Mouse (Mus musculus): Measurements from ENCODE around the gene Cse1l. TPM values are rescaled to one million over a fixed set of nuclear protein-coding genes. Genes with fewer than 3 reads are reported as not detected.

The Cse1l gene
- total RNA-seq (2021): 10 to 100 TPM; 51.0 to 56.1 TPM
- long read RNA-seq, experiment 1, transcript Cse1l-201 (25 exons, 3,641 nt): major isoform, 20 of 25 reads
- long read RNA-seq, experiment 1, partial matches to known transcripts: 3 of 25 reads
- long read RNA-seq, experiment 1, other reads (novel, unspliced or antisense): 2 of 25 reads
- long read RNA-seq, experiment 2, transcript Cse1l-201 (25 exons, 3,641 nt): major isoform, 27 of 36 reads
- long read RNA-seq, experiment 2, partial matches to known transcripts: 5 of 36 reads
- long read RNA-seq, experiment 2, other reads (novel, unspliced or antisense): 4 of 36 reads

DNA sequence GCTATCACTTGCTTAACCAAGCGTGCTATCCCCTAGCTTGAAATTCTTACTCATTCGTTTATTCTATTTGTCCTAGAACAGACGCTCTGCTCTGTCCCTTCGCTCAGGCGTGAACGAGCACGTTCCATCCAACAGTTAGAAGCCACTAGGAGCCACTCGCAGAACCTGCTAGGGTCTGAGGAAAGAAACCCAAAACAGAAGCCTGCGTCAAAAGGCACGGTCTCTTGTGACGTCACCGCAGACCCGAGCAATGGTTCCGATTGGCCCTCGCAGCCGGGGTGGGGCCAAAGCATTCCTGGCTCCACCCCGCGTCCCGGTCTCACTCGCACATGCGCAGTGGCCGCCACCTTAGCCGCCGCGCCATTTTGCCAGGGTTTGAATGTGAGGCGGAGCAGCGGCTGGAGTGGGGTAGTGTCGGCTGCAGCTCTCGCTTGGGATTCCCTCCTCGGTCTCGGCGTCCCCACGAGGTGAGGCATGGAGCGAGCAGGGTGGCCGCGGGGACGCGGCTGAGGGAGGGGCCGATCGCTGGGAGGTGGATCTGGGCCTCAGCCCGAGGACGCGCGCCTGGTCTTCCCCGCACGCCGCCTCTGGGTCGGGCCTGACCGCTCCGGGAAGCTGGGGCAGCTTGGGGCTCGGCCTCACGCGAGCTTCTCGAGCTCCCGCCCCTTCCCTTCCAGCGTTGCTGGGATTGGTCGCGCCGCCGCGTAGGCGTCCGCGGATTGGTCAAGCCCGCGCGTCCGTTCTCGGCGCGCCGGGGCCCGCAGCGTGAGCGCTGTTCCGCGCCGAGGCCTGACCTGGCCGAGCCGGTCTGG, at the start of gene Cse1l:
Gene Cse1l, plus strand, starts transcription at position 330 of the 812 bp plus-strand sequence.
- DNase-seq (ENCODE audit: low spot score in 2 of 2): peak; percentile 99

GRCm38 (mm10) chr2:166856366-166856765, 49.5 kb upstream of the Cse1l start:
- no peak for DNase-seq (ENCODE audit: low spot score in 2 of 2)

DNA sequence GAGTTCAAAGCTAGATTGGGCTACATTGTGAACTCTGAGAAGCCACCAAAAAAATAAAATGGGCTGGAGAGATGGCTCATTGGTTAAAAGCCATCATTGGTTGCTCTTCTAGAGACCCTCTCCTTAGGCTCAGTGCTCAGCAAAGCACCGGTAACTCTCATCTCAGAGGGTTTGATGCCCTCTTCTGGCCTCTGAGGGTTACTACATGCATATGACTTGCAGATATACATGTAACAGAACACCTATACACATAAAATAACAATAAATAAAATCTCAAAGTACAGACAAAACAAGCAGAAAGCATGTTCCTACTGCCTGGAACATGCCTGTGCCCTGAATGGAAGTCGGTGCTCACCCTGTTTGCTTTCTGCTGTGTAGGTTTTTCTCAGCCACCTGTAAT, 48.7 kb upstream of the Cse1l start:
- no peak for DNase-seq (ENCODE audit: low spot score in 2 of 2)

DNA sequence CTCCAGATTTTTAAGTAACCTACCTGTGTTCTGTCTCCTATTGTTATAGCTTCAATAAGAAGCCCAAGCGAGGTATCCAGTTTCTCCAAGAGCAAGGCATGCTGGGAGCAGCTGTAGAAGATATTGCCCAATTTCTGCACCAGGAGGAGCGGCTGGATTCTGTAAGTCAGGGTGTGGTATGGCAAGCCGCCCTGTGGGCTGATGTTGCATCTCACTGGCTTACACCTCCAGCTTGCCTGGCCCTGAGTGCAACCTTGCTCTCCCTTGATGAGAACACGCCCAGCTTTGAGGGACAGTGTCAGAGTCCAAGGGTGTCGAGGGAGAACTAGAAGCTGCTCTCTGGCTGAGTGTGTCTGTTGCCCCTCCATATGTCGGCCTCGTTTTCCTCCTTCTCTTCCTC, 46.6 kb upstream of the Cse1l start:
- no peak for DNase-seq (ENCODE audit: low spot score in 2 of 2)

DNA sequence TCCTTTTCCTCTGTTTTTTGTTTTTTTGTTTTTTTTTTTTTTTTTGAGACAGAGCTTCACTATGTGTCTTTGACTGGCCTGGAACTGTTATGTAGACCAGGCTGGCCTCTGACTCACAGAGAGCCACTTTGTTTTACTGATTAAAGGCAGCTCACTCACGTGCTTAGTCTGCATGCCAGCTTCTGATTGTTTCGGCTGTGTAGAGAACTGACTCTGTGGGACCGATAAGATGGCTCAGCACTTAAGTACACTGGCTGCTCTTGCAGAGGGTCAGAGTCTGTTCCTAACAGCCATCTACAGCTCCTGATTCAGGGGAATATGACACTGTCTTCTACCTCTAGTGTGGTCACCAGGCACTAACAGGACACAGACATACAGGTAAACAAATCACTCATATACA, 43.3 kb upstream of the Cse1l start:
- DNase-seq (ENCODE audit: low spot score in 2 of 2): no peak

DNA sequence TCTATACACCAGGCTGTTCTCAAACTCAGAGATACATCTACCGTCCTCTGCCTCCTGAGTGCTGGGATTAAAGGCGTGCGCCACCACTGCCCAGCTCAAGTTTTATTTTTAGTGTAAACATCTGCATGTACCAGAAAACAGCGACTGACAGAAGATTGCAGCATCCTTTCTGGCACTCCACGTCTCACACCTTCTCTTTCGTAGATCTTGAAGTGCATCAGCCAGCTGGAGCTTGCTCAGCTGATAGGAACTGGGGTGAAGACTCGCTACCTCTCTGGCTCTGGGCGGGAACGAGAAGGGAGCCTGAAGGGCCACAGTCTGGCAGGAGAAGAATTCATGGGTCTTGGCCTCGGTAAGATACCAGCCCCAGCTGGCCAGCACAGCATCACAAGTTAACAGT, 40.4 kb upstream of the Cse1l start:
- DNase-seq (ENCODE audit: low spot score in 2 of 2): no peak

DNA sequence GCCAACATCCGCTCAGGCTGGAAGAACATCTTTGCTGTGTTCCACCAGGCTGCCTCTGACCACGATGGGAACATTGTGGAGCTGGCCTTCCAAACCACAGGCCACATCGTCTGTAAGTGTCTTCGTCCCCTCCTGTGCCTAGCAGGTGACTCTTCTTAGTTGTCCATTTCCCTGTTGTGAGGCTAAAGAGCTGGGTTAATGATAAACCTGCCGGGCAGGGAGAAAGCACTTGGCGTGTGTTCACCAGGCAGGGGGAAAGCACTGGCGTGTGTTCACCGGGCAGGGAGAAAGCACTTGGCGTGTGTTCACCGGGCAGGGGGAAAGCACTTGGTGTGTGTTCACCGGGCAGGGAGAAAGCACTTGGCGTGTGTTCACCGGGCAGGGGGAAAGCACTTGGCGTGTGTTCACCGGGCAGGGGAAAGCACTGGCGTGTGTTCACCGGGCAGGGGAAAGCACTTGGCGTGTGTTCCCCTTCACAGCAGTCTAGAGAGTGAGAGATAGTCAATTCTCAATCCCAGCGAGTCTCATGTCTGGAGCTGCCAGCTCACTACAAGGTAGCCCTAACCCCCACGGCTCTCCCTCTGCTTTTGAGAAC, 35.5 kb upstream of the Cse1l start:
- peak in 1 of 2 experiments; percentile 23 for DNase-seq (ENCODE audit: low spot score in 2 of 2)

- DNase-seq (ENCODE audit: low spot score in 2 of 2): no peak
Observed at GRCm38 (mm10) chr2:166870899-166871298, 34.9 kb upstream of the Cse1l start.

DNA sequence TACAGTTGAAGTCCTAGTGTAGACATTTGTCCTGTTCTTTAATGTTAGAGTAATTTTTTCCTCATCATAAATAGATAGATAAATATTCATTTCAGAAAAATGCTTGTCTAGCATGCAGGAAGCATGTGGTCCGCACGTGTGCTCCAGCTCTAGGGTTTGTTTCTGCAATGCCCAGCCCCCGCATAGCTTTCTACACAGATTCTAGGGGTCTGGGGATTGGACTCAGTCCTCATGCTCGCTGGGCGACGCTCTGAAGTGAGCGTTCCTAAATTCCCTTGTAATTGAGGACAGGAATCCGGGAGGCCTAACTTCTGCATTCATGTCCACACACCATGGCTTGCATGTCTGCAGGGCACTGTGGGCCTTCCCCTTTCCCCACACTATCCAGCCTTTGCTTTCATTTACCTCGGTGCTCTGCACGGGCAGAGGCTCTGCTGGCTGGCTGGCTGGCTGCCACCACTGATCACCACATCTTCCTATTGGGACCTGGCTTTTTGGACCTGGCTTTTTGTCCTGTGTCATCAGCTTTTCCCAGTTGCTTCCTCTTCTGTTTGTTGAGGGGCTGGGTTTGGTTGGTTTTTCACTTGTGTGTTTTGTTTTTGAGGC, 31.1 kb upstream of the Cse1l start:
- no peak for DNase-seq (ENCODE audit: low spot score in 2 of 2)

GRCm38 (mm10) chr2:166875561-166875960, 30.3 kb upstream of the Cse1l start:
- DNase-seq (ENCODE audit: low spot score in 2 of 2): no peak

- no peak for DNase-seq (ENCODE audit: low spot score in 2 of 2)
Observed at GRCm38 (mm10) chr2:166876331-166876730, 29.5 kb upstream of the Cse1l start.

DNA sequence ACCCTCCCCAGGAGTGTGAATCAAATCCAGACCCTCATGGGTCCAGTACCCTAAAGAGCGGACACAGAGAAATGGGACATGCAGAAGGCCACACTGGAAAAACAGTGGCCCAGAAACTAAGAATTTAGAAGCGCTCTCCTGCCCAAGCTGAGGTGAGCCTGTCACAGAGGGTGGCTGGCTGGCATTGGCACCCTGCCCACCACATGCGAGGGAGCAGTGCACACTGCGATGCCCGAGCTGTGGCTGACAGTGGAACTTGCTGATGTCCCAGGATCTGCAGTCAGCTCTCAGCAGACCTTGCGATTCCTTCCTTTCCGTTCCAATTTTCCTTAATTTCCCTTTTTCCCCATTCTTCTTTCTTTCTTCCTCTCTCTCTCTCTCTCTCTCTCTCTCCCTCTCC, 20.8 kb upstream of the Cse1l start:
- DNase-seq (ENCODE audit: low spot score in 2 of 2): no peak

- DNase-seq (ENCODE audit: low spot score in 2 of 2): no peak
Observed at GRCm38 (mm10) chr2:166885619-166886018, 20.2 kb upstream of the Cse1l start.

- DNase-seq (ENCODE audit: low spot score in 2 of 2): no peak
Observed at GRCm38 (mm10) chr2:166886231-166886630, 19.6 kb upstream of the Cse1l start.

- DNase-seq (ENCODE audit: low spot score in 2 of 2): no peak
Observed at GRCm38 (mm10) chr2:166887816-166888215, 18.0 kb upstream of the Cse1l start.

DNA sequence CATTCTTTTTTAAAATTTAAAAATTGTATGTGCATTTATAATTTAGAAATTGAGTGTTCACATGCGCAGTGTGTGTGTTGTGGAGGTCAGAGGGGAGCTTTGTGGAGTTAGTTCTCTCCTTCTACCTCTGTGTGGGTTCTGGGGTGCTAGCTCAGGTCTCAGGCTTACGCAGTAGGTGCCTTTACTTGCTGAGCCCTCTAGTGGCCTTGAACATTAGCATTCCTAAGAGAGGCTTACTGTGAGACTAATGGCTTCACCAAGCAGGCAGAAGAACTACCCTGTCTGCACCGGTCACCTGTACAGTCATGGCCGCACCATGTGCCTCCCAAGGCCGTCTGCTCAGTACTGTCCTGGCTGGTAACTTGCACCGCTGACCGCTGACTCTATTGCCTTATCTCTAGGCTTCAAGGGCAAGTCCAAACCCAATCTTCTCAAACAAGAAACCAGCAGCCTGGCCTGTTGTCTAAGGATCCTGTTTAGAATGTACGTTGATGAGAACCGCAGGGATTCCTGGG, 14.4 kb upstream of the Cse1l start:
- DNase-seq (ENCODE audit: low spot score in 2 of 2): no peak

- DNase-seq (ENCODE audit: low spot score in 2 of 2): no peak
Observed at GRCm38 (mm10) chr2:166892158-166892680, 13.6 kb upstream of the Cse1l start.

DNA sequence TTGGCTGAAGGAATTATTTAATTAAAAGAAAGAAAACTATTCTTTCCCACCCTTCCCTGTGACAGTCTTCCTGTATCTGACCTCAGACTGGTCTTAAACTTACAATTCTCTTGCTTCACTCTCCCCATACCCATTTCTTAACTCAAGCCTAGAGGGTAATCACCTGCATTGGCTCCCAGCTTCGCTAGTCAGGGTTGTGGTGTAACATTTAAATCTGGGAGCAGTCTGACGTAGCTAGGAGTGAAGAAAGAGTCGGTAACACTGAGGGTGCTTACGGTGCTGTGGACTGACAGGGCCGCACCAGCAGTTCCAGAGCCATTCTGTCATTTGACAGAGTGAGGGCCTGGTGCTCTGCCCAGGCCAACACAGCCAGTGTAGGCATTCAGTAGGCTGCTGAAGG, 12.8 kb upstream of the Cse1l start:
- DNase-seq (ENCODE audit: low spot score in 2 of 2): no peak

GRCm38 (mm10) chr2:166896368-166896767, 9.5 kb upstream of the Cse1l start:
- DNase-seq (ENCODE audit: low spot score in 2 of 2): no peak

DNA sequence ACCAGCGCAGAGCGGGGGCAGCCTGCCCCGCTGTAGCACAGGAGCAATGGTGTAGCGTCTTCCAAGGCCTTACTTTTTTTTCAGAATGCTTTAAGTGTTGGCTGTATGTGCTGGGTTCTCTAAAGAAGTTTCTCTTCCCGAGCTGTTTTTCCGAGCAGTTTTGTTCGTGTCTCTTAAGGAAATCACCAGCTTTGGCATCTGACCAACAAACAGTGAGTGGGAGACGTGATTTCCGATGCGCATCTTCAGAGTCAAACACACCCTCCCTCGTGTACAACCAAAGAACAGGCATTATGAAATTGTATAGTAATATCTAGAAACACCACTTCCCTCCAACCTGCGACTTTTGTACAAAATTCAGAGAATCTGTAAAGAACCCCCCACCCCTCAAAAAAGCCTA, 8.9 kb upstream of the Cse1l start:
- no peak for DNase-seq (ENCODE audit: low spot score in 2 of 2)

GRCm38 (mm10) chr2:166899161-166899560, 6.7 kb upstream of the Cse1l start:
- no peak for DNase-seq (ENCODE audit: low spot score in 2 of 2)

Data from layer of hippocampus, postnatal 14 days (tissue).